Mouse (Mus musculus) gastrocnemius, postnatal 25 days (tissue): Measurements from ENCODE around the gene Rpl35a. TPM values are rescaled to one million over a fixed set of nuclear protein-coding genes. Genes with fewer than 3 reads are reported as not detected.

Source experiments
- microRNA-seq, 2 experiments: library from miRNA; unstranded; fragments of <30 nt; microRNA quantifications; one replicate each; pipeline ENCODE4 v1.2.0; 2021; ENCODE audit warnings: borderline replicate concordance in 2 of 2
- total RNA-seq, 2 experiments: library from RNA; stranded (reverse); gene quantifications; 1 replicate in 1 of 2; 2 replicates in 1 of 2; pipeline ENCODE4 v1.2.3; 2021

Rpl35a gene
- total RNA-seq, 2 experiments from 2014 or later: 203 to 249 TPM

Small RNA genes lying within 50 kb of the gene (microRNA-seq; reads per million reads assigned to microRNA genes)
- 0 reads per million in 2 experiments for gene Gm22231
- gene Mir1947: 2.2 to 2.4 reads per million in 2 experiments

Other genes starting within 250 kb of the Rpl35a start
- not detected for gene Smbd1, start 246.0 kb upstream of the Rpl35a start, total RNA-seq
- gene Fyttd1, start 179.0 kb upstream of the Rpl35a start, total RNA-seq: 10 to 100 TPM; 79.8 to 85.6 TPM
- 10 to 100 TPM; 24.3 to 26.7 TPM for gene Rubcn, start 178.7 kb upstream of the Rpl35a start, total RNA-seq
- 10 to 100 TPM; 13.7 to 15.4 TPM for gene Lrch3, start 142.4 kb upstream of the Rpl35a start, total RNA-seq
- 1 to 10 TPM; 2.7 to 3.7 TPM for gene Iqcg, start 235 bp upstream of the Rpl35a start, total RNA-seq
- 1 to 10 TPM; 1.8 to 2.6 TPM for gene Lmln, start 6.1 kb downstream of the Rpl35a start, total RNA-seq
- 10 to 100 TPM; 13.8 to 14.5 TPM for gene Osbpl11, start 128.6 kb downstream of the Rpl35a start, total RNA-seq
- 10 to 100 TPM; 12.6 to 12.7 TPM for gene Snx4, start 195.0 kb downstream of the Rpl35a start, total RNA-seq